Mouse (Mus musculus) testis, adult 2 months (tissue): ENCODE results near the gene Nlk. TPM values are rescaled to one million over a fixed set of nuclear protein-coding genes. Genes with fewer than 3 reads are reported as not detected.
A peak's percentile ranks its signal among the peaks of the same experiment; 100 is the strongest.

ENCODE experiments used
- H3K27ac ChIP-seq: fragments of 200-500 bp; 2 replicates; pipeline ENCODE4 v1.5.1; 2012; ENCODE audit warnings: low read depth, low read length; ENCODE audit not compliant: control insufficient read depth, insufficient read depth
- H3K27me3 ChIP-seq: fragments of 200-500 bp; 2 replicates; pipeline ENCODE4 v1.6.1; 2012; ENCODE audit warnings: mild to moderate bottlenecking, low read length, moderate library complexity; ENCODE audit not compliant: control insufficient read depth, insufficient read depth
- H3K36me3 ChIP-seq: fragments of 200-500 bp; 2 replicates; pipeline ENCODE4 v1.6.1; 2012; ENCODE audit warnings: mild to moderate bottlenecking, low read length; ENCODE audit not compliant: control insufficient read depth, insufficient read depth
- H3K4me1 ChIP-seq: fragments of 200-500 bp; 2 replicates; pipeline ENCODE4 v1.6.1; 2012; ENCODE audit warnings: low read length; ENCODE audit not compliant: control insufficient read depth, insufficient read depth
- H3K4me3 ChIP-seq: fragments of 200-500 bp; 2 replicates; pipeline ENCODE4 v1.5.1; 2012; ENCODE audit warnings: low read depth, mild to moderate bottlenecking, low read length, moderate library complexity, mixed read lengths; ENCODE audit not compliant: control insufficient read depth
- CTCF ChIP-seq: fragments of 200-500 bp; IDR thresholded peaks from 2 replicates; pipeline ENCODE4 v1.5.1; 2012; ENCODE audit warnings: low read depth, mild to moderate bottlenecking, inconsistent platforms, low read length, moderate library complexity; ENCODE audit not compliant: control insufficient read depth, insufficient read depth, insufficient replicate concordance
- POLR2A ChIP-seq: fragments of 200-500 bp; IDR thresholded peaks from 2 replicates; pipeline ENCODE4 v1.6.1; 2012; ENCODE audit warnings: low read depth, mild to moderate bottlenecking, inconsistent platforms, low read length, moderate library complexity; ENCODE audit not compliant: control insufficient read depth
- polyA plus RNA-seq: library from polyadenylated mRNA; depleted of rRNA; stranded (reverse); fragments of >200 nt; gene quantifications from 2 replicates; pipeline ENCODE4 v1.2.3, GENCODE M21; 2012; rRNA removed

The Nlk gene
- 10.8 and 12.0 TPM in 2 replicates for polyA plus RNA-seq

- Histone ChIP-seq H3K27ac (peak within 1 kb of the TSS; percentile 78), H3K4me3 (peak within 1 kb of the TSS; percentile 90), H3K27me3 (no peaks in the 10 kb centered on the region), H3K4me1 (peaks cover 10% of the 10 kb centered on the region), H3K36me3 (no peaks in the 10 kb centered on the region)
- peak; percentile 82 for TF ChIP-seq POLR2A
- TF ChIP-seq CTCF, result no peak
These were observed at the start of gene Nlk for GRCm38 (mm10) chr11:78696777-78697752. Nlk (minus strand) TSS chr11:78697373.

DNA sequence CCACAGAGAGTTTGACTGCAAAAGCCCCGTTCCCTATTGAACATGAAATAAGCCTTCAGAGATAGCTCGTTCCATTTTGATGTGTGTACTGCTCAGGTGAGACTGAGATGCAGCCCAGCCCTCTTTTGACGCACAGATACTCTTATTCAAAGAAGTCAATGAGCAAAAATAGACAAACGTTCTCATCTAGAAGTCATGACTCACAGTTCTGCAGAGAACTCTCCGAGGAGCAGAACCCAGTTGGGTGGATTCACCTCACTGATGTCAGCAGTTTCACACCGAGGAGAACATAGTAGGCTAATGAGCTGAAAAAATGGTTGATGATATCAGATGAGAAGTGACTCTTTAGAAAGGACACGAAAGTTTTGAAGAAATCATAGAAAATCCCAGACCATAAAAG, 49.1 kb upstream of the Nlk start:
- no peak for TF ChIP-seq POLR2A
- TF ChIP-seq CTCF, result no peak
- peaks cover 5% of the 10 kb centered on the region for H3K4me1 ChIP-seq
- no peaks in the 10 kb centered on the region for H3K36me3 ChIP-seq
- H3K27me3 ChIP-seq, result no peaks in the 10 kb centered on the region
- H3K4me3 ChIP-seq, result no peak overlapping the region
- no peak overlapping the region for H3K27ac ChIP-seq

GRCm38 (mm10) chr11:78745475-78745874, 48.3 kb upstream of the Nlk start:
- H3K4me1 ChIP-seq, result no peaks in the 10 kb centered on the region
- no peak for TF ChIP-seq POLR2A
- no peak for TF ChIP-seq CTCF
- no peak overlapping the region for H3K27ac ChIP-seq

DNA sequence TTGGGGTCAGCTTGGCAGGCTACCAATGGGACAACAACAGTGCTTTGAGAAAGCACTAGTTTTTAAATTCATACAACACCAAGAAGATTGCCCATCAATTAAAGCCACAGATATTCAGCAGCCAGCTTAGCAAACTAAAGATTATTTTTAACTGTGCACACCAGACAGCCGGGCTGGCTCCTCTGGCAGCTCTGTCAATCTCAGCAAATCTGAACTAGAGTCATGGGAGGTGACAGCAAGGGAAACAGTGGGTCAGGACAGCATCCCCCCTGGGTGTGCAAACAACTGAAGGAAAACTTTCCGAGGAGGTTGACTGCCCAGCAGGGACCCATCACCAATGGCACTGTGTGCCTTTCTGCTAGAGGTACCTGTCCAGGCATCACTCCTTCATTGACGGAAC, 45.3 kb upstream of the Nlk start:
- no peak overlapping the region for H3K27ac ChIP-seq
- no peaks in the 10 kb centered on the region for H3K36me3 ChIP-seq
- no peaks in the 10 kb centered on the region for H3K4me1 ChIP-seq
- no peak overlapping the region for H3K4me3 ChIP-seq
- no peaks in the 10 kb centered on the region for H3K27me3 ChIP-seq
- TF ChIP-seq CTCF (no peak), POLR2A (no peak)

More at GRCm38 (mm10) chr11:78745475-78745874, 48.3 kb upstream of the Nlk start:
- no peaks in the 10 kb centered on the region for H3K27me3 ChIP-seq
- no peaks in the 10 kb centered on the region for H3K36me3 ChIP-seq
- H3K4me3 ChIP-seq, result no peak overlapping the region

- no peaks in the 10 kb centered on the region for H3K4me1 ChIP-seq
- H3K36me3 ChIP-seq, result no peaks in the 10 kb centered on the region
- no peak overlapping the region for H3K4me3 ChIP-seq
- no peak overlapping the region for H3K27ac ChIP-seq
- no peaks in the 10 kb centered on the region for H3K27me3 ChIP-seq
- TF ChIP-seq POLR2A, result no peak
These were observed 44.8 kb upstream of the Nlk start for GRCm38 (mm10) chr11:78741958-78742357.

GRCm38 (mm10) chr11:78739361-78739760, 42.2 kb upstream of the Nlk start:
- Histone ChIP-seq H3K4me1 (no peaks in the 10 kb centered on the region), H3K4me3 (no peak overlapping the region), H3K36me3 (no peaks in the 10 kb centered on the region), H3K27me3 (no peaks in the 10 kb centered on the region), H3K27ac (no peak overlapping the region)
- TF ChIP-seq CTCF (no peak), POLR2A (no peak)

DNA sequence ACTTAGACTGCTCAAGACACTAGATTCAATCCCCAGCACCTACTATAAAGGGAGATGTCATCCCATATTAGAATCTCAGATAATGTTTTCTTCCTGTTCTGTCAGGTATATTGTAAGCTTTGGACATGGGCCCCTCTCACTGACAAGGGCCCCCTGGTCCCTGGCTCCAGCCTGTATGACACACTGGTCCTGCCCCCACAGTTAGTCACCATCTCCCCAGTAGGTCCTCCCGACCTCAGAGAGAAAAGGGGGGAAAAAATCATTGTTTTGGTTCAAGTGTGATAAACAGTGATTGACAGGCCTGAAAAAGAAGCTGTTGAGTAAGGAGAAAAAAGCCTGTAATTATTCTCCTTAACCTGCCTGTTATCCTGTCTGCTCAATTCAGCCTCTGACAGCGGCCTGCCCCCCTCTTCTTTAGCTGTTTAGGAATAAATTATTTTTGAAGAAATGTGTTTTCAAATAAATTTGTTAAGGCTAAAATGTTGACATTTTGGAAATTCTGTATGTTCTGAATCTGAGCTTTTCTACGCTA, 39.8 kb upstream of the Nlk start:
- TF ChIP-seq CTCF (no peak), POLR2A (no peak)
- H3K4me1 ChIP-seq, result no peaks in the 10 kb centered on the region
- no peak overlapping the region for H3K27ac ChIP-seq
- H3K4me3 ChIP-seq, result no peak overlapping the region
- H3K27me3 ChIP-seq, result no peaks in the 10 kb centered on the region
- no peaks in the 10 kb centered on the region for H3K36me3 ChIP-seq

DNA sequence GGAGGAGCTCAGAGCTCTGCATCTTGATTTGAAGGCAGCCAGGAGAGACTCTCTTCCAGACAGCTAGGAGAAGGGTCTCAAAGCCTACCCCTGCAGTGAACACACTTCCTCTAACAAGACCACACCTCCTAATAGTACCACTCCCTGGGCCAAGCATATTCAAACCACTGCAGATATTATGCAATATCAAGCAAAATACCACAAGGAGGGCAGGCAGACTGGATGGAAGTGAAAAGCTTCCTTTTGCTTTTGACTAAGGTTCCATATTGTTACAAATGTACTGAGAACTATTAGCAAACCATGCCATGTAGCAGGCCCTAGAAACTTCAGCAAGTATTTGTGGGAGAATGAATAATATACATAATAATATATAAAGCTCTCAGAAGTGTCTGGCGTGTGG, 38.0 kb upstream of the Nlk start:
- TF ChIP-seq CTCF (no peak), POLR2A (no peak)
- H3K27ac ChIP-seq, result no peak overlapping the region
- no peaks in the 10 kb centered on the region for H3K36me3 ChIP-seq
- no peak overlapping the region for H3K4me3 ChIP-seq
- no peaks in the 10 kb centered on the region for H3K4me1 ChIP-seq
- H3K27me3 ChIP-seq, result no peaks in the 10 kb centered on the region
